Mouse (Mus musculus) forebrain, postnatal 0 days (tissue): Measurements from ENCODE around the gene Prr29. TPM values are rescaled to one million over a fixed set of nuclear protein-coding genes. Genes with fewer than 3 reads are reported as not detected.

Experiments
- ATAC-seq: fragments of 200-750 bp; cut with Nextera tagmentation; 2 replicates; pipeline ENCODE4 v1.8.0; 2017; ENCODE audit warnings: mild to moderate bottlenecking, moderate library complexity
- DNase-seq: peaks from one replicate; pipeline ENCODE4 v3.0.0-alpha.2; 2015
- H3K27ac ChIP-seq: fragments of 300-500 bp; sonication (generic); 2 replicates; pipeline ENCODE4 v1.5.1; 2014; ENCODE audit warnings: low read depth, mild to moderate bottlenecking, antibody characterized with exemption, low read length, moderate library complexity, mixed read lengths
- H3K27me3 ChIP-seq: fragments of 300-500 bp; sonication (generic); 2 replicates; pipeline ENCODE4 v1.6.1; 2014; ENCODE audit warnings: mild to moderate bottlenecking, low read length, mixed read lengths; ENCODE audit not compliant: insufficient read depth
- H3K36me3 ChIP-seq: fragments of 300-500 bp; sonication (generic); 2 replicates; pipeline ENCODE4 v1.6.1; 2014; ENCODE audit warnings: mild to moderate bottlenecking, moderate library complexity; ENCODE audit not compliant: insufficient read depth
- H3K4me1 ChIP-seq: fragments of 300-500 bp; sonication (generic); 2 replicates; pipeline ENCODE4 v1.6.1; 2014; ENCODE audit warnings: antibody characterized with exemption; ENCODE audit not compliant: insufficient read depth
- H3K4me2 ChIP-seq: fragments of 300-500 bp; sonication (generic); 2 replicates; pipeline ENCODE4 v1.6.1; 2014; ENCODE audit warnings: low read depth, mild to moderate bottlenecking, moderate library complexity
- H3K4me3 ChIP-seq: fragments of 300-500 bp; sonication (generic); 2 replicates; pipeline ENCODE4 v1.5.1; 2014; ENCODE audit warnings: low read depth, low read length, mixed read lengths
- H3K9ac ChIP-seq: fragments of 300-500 bp; sonication (generic); 2 replicates; pipeline ENCODE4 v1.6.1; 2014; ENCODE audit warnings: mild to moderate bottlenecking
- H3K9me3 ChIP-seq: fragments of 300-500 bp; sonication (generic); 2 replicates; pipeline ENCODE4 v1.6.1; 2016; ENCODE audit warnings: low read length
- CTCF ChIP-seq: sonication (generic); IDR thresholded peaks from 2 replicates; pipeline ENCODE4 v1.5.1; 2016; ENCODE audit warnings: antibody characterized with exemption, control low read depth, low read depth
- WGBS: fragments of 180-500 bp; shearing (Covaris S2); extraction: QIAGEN DNeasy Blood & Tissue Kit; methylation state at CpG from one replicate; pipeline ENCODE4 v1.1.7; 2014; 5-methylcytosine and 5-hydroxymethylcytosine counted together
- polyA plus RNA-seq: library from polyadenylated mRNA; unstranded; fragments of >200 nt; fragmentation: Nextera tagmentation; extraction: Ambion mirVana; gene quantifications from 2 replicates; pipeline ENCODE4 v1.2.1, GENCODE M21; 2015
- total RNA-seq: library from RNA; depleted of rRNA; stranded (reverse); fragments of >200 nt; gene quantifications from 2 replicates; pipeline ENCODE4 v1.2.3, GENCODE M21; 2014

Prr29 gene
- total and polyA plus RNA-seq, 2 experiments from 2014 or later: 0.69 TPM; not detected in 1

- no peak overlapping the region for H3K27ac ChIP-seq
- H3K9me3 ChIP-seq: no peaks in the 10 kb centered on the region
- H3K36me3 ChIP-seq: no peaks in the 10 kb centered on the region
- ATAC-seq (no peak), DNase-seq (no peak)
- no peak overlapping the region for H3K4me3 ChIP-seq
- no peak for TF ChIP-seq CTCF
- no peaks in the 10 kb centered on the region for H3K27me3 ChIP-seq
- no peak overlapping the region for H3K9ac ChIP-seq
- WGBS: 62% methylated on average over 1 of the region's 1 CpGs
- no peak overlapping the region for H3K4me2 ChIP-seq
- no peaks in the 10 kb centered on the region for H3K4me1 ChIP-seq
These were observed 11.1 kb upstream of the Prr29 start for GRCm38 (mm10) chr11:106354181-106354580.

GRCm38 (mm10) chr11:106355382-106356128 lies 9.7 kb upstream of the Prr29 start:
- H3K9me3 ChIP-seq: no peaks in the 10 kb centered on the region
- no peaks in the 10 kb centered on the region for H3K27me3 ChIP-seq
- no peak for TF ChIP-seq CTCF
- no peaks in the 10 kb centered on the region for H3K36me3 ChIP-seq
- ATAC-seq: no peak
- H3K27ac ChIP-seq: no peak overlapping the region
- no peak for DNase-seq
- 80% methylated on average over 19 of the region's 19 CpGs for WGBS
- H3K4me2 ChIP-seq: no peak overlapping the region
- no peak overlapping the region for H3K4me3 ChIP-seq
- no peaks in the 10 kb centered on the region for H3K4me1 ChIP-seq
- no peak overlapping the region for H3K9ac ChIP-seq

GRCm38 (mm10) chr11:106359350-106359749 lies 5.9 kb upstream of the Prr29 start:
- no peaks in the 10 kb centered on the region for H3K36me3 ChIP-seq
- no peak overlapping the region for H3K4me3 ChIP-seq
- no peak for DNase-seq
- no peak overlapping the region for H3K27ac ChIP-seq
- H3K4me2 ChIP-seq: no peak overlapping the region
- no peaks in the 10 kb centered on the region for H3K27me3 ChIP-seq
- TF ChIP-seq CTCF: 0 out of 2 replicates have a peak, but pooled peaks have one; percentile 33
- H3K9me3 ChIP-seq: no peaks in the 10 kb centered on the region
- H3K4me1 ChIP-seq: no peaks in the 10 kb centered on the region
- 21% methylated on average over 5 of the region's 5 CpGs for WGBS
- no peak overlapping the region for H3K9ac ChIP-seq
- no peak for ATAC-seq

- Histone ChIP-seq H3K9me3 (no peaks in the 10 kb centered on the region), H3K27me3 (no peaks in the 10 kb centered on the region), H3K4me1 (no peaks in the 10 kb centered on the region), H3K27ac (no peak overlapping the region), H3K9ac (no peak overlapping the region), H3K4me3 (no peak overlapping the region), H3K4me2 (no peak overlapping the region), H3K36me3 (no peaks in the 10 kb centered on the region)
- WGBS: 7% methylated on average over 11 of the region's 11 CpGs
- DNase-seq (no peak), ATAC-seq (peak; percentile 32; the same call in 1 of the 2 replicates)
- no peak for TF ChIP-seq CTCF
These were observed 560 bp upstream of the Prr29 start for GRCm38 (mm10) chr11:106364712-106365111.

GRCm38 (mm10) chr11:106366316-106366715 lies 1.0 kb downstream of the Prr29 start:
- Histone ChIP-seq H3K36me3 (no peaks in the 10 kb centered on the region), H3K9ac (no peak overlapping the region), H3K9me3 (no peaks in the 10 kb centered on the region), H3K4me2 (no peak overlapping the region), H3K4me1 (no peaks in the 10 kb centered on the region), H3K27ac (no peak overlapping the region), H3K4me3 (no peak overlapping the region), H3K27me3 (no peaks in the 10 kb centered on the region)
- peak; percentile 59 for ATAC-seq
- peak; percentile 66 for DNase-seq
- peak; percentile 82 for TF ChIP-seq CTCF
- WGBS: 13% methylated on average over 3 of the region's 3 CpGs

GRCm38 (mm10) chr11:106373998-106374397 lies 8.7 kb downstream of the Prr29 start:
- Histone ChIP-seq H3K36me3 (no peaks in the 10 kb centered on the region), H3K9me3 (no peaks in the 10 kb centered on the region), H3K4me1 (no peaks in the 10 kb centered on the region), H3K4me3 (no peak overlapping the region), H3K4me2 (no peak overlapping the region), H3K9ac (no peak overlapping the region), H3K27me3 (no peaks in the 10 kb centered on the region), H3K27ac (no peak overlapping the region)
- DNase-seq: no peak
- TF ChIP-seq CTCF: no peak
- WGBS: 70% methylated on average over 11 of the region's 11 CpGs
- ATAC-seq: no peak

- H3K4me1 ChIP-seq: no peaks in the 10 kb centered on the region
- no peak overlapping the region for H3K27ac ChIP-seq
- no peaks in the 10 kb centered on the region for H3K9me3 ChIP-seq
- no peak overlapping the region for H3K9ac ChIP-seq
- no peak overlapping the region for H3K4me3 ChIP-seq
- WGBS: 46% methylated on average over 9 of the region's 9 CpGs
- no peaks in the 10 kb centered on the region for H3K27me3 ChIP-seq
- DNase-seq (no peak), ATAC-seq (no peak)
- no peak for TF ChIP-seq CTCF
- H3K36me3 ChIP-seq: no peaks in the 10 kb centered on the region
- no peak overlapping the region for H3K4me2 ChIP-seq
These were observed 9.3 kb downstream of the Prr29 start for GRCm38 (mm10) chr11:106374559-106374958.
